16 mouse cellular contexts compared by ENCODE assay signal in genomic region chr5:74285289-74285688, GRCm38 (mm10).
DNase-seq lines count a peak whose midpoint lies in the region; ATAC-seq lines count a peak whose summit lies in the region.
"Had no signal": no experiment of that assay in that cellular context is flagged by ENCODE, and none has a peak within 500 bp of the region (broad histone marks: within the 10 kb centered on the region; RNA-seq: fewer than 3 reads in every experiment).

No protein-coding gene starts in this region.

- no peaks in the 10 kb centered on the region for H3K9me3 ChIP-seq in hindbrain, embryonic 14.5 days (ENCODE audit: control insufficient read depth, low read length)
- H3K9me3 ChIP-seq: midbrain, embryonic 12.5 days had no signal

- H3K4me1 ChIP-seq in hindbrain, embryonic 14.5 days (replicated peaks; ENCODE audit: control insufficient read depth, insufficient read depth, low read length) = no peaks in the 10 kb centered on the region

- no peak overlapping the region for H3K4me3 ChIP-seq in hindbrain, embryonic 14.5 days (replicated peaks; ENCODE audit: low read length)
- H3K4me3 ChIP-seq: midbrain, embryonic 12.5 days had no signal

- no peak overlapping the region for H3K4me2 ChIP-seq in hindbrain, embryonic 14.5 days (replicated peaks)
- H3K4me2 ChIP-seq: midbrain, embryonic 12.5 days had no signal

- ATAC-seq in hematopoietic stem cell, adult 5-6 weeks (replicated peaks in 1 of 2; ENCODE audit: insufficient read depth in 1 of 2, low FRiP score in 2 of 2, low TSS enrichment in 1 of 2, low read depth in 1 of 2, poor library complexity in 2 of 2, severe bottlenecking in 2 of 2) = peak; percentile 66 to 72
- no peak for ATAC-seq in hindbrain, embryonic 14.5 days (ENCODE audit: low FRiP score)
- ATAC-seq: activated CD4-positive, CD25-positive, alpha-beta regulatory T cell, adult 4 months; intestine, postnatal 0 days had no signal

- peak; percentile 35 for DNase-seq in 3134 (ENCODE audit: extremely low read depth, insufficient read length, low spot score)
- DNase-seq in 416B (ENCODE audit: low read depth) = peak; percentile 82
- peak; percentile 18 for DNase-seq in c-Kit-positive CD71-negative TER-119-negative erythroid progenitor cells, embryonic 14.5 days (ENCODE audit: low read depth)
- no peak for DNase-seq in frontal cortex, adult 2 months (ENCODE audit: extremely low spot score in 1 of 2, low spot score in 1 of 2)
- DNase-seq in hindbrain, embryonic 14.5 days (ENCODE audit: low spot score) = no peak
- DNase-seq in layer of hippocampus, postnatal 25 days (ENCODE audit: extremely low spot score in 1 of 2, low spot score in 1 of 2) = no peak
- DNase-seq: cerebellum, adult 8-10 months; heart, postnatal 4 days; kidney, postnatal 25 days; lung, postnatal 10 days; right cerebral cortex, postnatal 14 days; thymus, adult 2 months had no signal

- H3K36me3 ChIP-seq in hindbrain, embryonic 14.5 days (replicated peaks; ENCODE audit: control insufficient read depth, insufficient read depth) = no peaks in the 10 kb centered on the region
- H3K36me3 ChIP-seq: midbrain, embryonic 12.5 days had no signal

- WGBS in hindbrain, embryonic 14.5 days = 74% methylated on average over 2 of the region's 2 CpGs

- H3K9ac ChIP-seq in hindbrain, embryonic 14.5 days = no peak overlapping the region
- H3K9ac ChIP-seq: midbrain, embryonic 12.5 days had no signal

- no peak overlapping the region for H3K27ac ChIP-seq in hindbrain, embryonic 14.5 days
- H3K27ac ChIP-seq: midbrain, embryonic 12.5 days had no signal

- no peaks in the 10 kb centered on the region for H3K27me3 ChIP-seq in hindbrain, embryonic 14.5 days (ENCODE audit: control insufficient read depth, insufficient read depth, low read length)
- H3K27me3 ChIP-seq: midbrain, embryonic 12.5 days had no signal

Comparison
In these comparisons a context has a peak if more than half of its experiments do, and no peak if none do; other contexts are left out.
1. DNase-seq: peak in 3134 (single experiment), 416B (single experiment) and c-Kit-positive CD71-negative TER-119-negative erythroid progenitor cells, embryonic 14.5 days (single experiment); none in frontal cortex, adult 2 months (0 of 2), hindbrain, embryonic 14.5 days (single experiment) and layer of hippocampus, postnatal 25 days (0 of 2).